Mouse (Mus musculus) ovary, postnatal 10 days (tissue): Measurements from ENCODE around the gene Rin3.

Experiments used
- DNase-seq: peaks from one replicate; pipeline ENCODE4 v3.0.0; 2022; ENCODE audit warnings: low spot score

Gene Rin3

DNA sequence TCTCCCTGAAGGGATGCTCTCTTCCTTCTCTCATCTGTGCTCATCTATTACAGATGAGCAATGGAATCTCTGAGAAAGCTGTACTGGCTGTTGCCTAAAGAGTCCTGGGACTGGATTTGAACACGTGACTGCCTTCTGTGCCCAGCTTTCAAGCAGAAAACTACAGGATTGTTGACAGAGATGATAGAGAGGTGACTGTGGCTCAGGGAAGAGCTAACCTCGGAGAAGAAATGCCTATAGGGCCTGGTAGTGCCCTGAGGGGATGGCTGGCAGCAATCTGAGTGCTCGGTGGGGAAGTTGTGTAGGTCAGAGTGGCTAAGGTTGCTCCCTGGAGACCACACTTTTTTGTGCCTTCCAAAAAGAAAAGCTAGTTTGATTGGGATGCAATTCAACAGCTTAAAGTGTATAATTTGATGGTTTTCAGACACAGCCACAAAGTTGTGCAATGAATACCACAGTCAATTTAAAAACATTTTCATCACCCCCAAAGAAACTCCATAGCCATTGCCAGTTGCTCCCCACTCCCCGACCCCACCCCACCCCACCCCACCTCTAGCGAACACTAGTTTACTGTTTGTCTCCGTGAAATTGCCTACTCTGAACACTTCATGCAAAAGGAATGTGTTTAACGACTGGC lies 1.9 kb upstream of the Rin3 start:
- no peak for DNase-seq

- no peak for DNase-seq
These were observed 722 bp upstream of the Rin3 start for GRCm38 (mm10) chr12:102282126-102282525.

GRCm38 (mm10) chr12:102283483-102284266 lies 827 bp downstream of the Rin3 start:
- DNase-seq: no peak

DNA sequence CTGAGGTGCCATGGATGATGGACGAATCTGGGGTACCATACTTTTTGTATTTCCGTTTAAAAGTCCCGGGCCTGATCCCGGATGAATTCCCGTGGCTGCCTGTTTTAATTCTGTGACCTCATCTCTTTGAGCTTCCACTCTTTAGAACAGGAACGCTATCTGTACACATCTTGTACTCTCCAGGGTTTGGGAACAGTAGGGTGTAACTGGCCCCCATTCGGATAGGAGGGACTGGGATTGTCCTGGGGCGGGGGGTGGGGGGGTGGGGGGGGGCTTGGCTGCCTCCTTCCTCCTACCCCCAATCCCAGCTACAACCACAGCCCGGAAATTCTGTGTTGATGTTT lies 1.4 kb downstream of the Rin3 start:
- DNase-seq: no peak

DNA sequence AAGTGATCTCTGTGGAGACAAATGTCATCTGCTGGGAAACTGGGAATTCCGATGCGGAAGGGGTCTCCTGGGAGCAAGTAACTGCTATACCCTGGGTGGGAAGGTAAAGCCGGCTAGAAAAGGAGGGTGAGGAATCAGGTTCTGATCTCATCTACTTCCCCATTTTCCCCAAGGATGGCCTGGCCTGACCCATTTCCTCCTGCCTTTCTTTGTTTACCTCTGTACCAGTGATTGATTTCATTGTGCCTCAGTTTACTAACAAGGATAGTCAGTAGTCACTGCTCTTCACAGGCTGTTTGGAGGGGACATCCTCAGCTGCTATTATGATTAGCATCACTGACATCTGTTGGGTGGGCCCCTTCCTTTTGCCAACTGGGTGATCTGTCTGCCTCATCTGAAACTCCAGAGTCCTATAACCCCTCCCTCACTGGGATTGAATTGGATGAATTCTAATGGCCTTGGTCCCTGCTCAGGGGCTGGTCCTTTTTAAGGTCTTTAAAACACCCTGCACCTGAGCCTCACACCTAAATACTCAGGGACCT lies 1.8 kb downstream of the Rin3 start:
- no peak for DNase-seq

- no peak for DNase-seq
These were observed 2.5 kb downstream of the Rin3 start for GRCm38 (mm10) chr12:102285318-102285717.

DNA sequence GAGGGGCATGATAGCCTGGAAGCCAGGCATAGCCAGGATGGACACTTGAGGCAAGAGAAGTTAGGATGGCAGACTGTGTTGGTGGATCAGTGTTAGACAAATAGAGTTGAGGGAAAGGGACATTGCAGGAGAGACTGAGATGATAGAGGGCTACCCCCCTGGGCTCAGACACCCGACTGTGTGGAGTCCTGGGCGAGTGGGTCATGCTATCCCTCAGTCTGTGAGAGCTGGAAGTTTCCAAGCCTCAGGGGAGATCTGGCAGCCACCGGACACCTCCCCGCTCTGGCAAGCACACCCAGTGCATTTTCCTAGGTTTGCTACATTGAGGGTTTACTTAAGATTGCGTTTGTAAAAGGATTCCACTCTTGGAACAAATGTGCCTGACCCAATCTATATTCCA lies 2.9 kb downstream of the Rin3 start:
- no peak for DNase-seq

DNA sequence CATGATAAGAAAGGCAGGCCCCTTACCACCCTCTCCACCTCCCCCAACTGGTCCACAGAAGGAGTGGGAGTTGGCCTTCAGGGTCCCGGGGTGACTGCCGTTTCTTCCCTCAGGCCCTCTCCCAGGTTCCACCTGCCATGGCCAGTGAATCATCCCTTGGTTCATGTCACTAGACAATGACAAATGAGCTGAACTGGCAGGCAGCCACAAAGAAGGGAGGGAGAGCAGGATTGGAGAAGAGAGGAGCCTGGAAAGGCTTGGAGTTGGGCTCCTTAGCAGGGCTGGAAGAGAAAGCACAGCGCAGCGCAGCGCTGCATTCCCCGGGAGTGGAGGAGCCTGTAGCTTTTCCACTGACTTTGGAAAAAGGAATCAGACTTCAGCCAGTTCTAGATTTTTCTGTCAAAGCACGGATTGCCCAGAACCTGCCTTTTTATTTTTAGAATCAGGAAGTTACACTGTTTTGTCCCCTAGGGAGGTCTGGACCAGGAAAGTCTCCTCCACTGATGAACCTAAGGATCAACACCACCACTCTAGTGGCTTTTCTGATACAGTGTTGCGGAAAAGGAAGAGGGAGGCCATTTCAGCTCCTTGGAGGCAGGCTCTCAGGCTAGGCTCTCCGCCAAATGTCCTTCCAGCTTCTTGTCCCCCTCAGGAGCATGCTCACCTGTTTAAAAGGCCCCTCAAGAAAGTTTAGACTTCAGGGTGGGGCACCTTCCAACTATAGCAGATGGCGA lies 4.0 kb downstream of the Rin3 start:
- DNase-seq: peak; percentile 37

DNA sequence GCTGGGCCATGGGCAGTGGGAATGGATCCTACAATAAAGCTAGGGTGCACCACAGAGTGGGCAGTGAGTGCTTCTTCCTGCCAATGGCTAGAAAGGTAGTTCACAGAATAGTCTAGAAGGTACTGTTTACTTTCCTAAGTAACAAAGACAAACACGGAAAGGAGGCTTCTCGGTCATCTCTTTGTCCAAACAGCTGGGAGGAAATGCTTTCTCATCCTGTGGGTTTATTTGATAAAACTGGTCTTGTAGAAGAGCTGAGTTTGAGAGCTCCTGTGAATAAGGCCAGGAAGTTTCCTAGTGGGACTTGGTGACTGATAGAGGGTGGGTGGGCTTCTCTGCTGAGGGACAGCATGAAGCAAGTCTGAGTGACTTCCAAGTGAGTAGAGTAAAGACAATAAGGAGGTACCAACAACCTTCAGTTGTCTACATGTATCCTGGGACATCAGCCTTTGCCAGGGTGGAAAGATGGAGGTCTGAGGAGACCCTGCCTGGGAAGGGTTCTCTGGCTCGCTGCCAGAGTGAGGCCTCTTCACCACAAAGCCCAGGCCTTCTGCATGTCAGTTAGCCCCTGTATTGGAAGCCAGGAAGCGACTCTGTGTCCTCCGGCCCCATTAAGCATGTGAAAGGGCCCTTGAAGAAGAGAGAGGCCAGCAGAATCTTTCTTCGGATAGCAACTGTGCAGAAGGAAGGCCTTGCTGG lies 5.2 kb downstream of the Rin3 start:
- DNase-seq: no peak

DNA sequence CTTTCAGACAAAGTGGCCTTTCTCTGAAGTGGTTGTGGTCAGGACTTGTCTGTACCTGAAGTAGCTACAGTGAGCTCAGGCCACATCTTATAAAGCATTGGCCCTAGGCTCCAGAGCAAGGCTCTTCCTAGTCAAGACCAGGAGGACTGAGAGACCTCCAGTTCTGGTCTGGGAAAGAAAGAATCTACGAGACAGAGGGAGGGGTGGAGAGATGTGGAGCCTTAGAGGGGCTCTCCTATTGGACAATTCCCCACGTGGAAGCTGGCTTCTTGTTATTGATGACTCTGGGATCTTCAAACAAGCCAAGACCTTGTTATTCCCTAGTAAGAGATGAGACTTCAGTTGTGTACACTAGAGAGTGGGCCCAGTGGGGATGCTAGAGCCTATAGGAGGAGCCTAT lies 6.0 kb downstream of the Rin3 start:
- no peak for DNase-seq

DNA sequence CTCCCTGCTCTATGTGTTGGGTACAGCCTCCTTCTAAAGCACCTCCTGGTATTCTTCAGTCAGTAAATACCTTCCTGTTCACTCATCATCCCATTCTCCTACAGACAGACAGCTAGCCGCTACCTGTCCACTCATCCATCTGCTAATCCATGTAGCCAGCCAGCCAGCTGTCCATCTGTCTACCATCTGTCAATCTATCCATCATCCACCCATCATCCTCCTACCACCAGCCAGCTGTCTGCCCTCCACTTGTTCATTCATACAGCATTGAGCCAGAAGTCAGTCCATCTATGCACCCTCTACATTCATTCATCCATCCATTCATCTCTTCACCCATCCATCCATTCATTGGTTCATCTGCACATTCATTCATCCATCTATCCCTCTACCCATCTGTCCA lies 6.7 kb downstream of the Rin3 start:
- no peak for DNase-seq

DNA sequence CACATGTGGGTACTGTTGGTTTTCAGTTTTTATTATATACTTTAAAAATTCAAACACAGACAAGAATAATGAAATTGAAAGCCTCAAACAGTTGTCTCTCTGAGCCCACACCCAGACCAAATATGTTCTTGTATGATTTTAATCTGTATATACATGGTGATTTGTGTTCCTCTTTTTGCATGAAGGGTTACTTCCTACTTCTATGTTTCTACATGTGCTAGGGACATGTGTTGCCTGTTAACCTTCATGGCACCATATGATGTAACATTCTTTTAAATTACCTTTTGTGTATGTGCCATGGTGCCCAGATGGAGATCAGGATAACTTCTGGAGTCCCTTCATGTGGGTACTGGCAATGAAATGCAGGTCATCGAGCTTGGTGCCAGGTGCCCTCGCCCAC lies 7.8 kb downstream of the Rin3 start:
- DNase-seq: no peak

DNA sequence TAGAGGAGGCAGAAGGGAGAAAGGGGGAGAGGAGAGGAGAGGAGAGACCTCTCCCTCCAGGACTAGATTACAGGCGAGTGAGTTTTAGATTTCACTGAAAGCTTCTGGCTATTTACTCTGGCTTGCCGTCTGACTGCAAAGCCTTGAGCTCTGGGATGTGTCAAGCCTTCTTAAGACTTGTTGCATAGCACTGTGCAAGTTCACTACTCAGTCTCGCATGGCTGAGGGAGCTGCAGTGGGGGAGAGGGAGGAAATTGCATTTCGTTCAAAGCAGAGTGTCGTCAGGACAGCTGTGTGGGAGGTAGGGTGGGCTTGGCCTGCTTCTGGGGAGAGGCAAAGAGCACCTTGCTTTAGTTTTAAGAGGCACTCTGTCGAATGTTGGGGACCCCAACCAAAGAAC lies 8.8 kb downstream of the Rin3 start:
- DNase-seq: no peak

DNA sequence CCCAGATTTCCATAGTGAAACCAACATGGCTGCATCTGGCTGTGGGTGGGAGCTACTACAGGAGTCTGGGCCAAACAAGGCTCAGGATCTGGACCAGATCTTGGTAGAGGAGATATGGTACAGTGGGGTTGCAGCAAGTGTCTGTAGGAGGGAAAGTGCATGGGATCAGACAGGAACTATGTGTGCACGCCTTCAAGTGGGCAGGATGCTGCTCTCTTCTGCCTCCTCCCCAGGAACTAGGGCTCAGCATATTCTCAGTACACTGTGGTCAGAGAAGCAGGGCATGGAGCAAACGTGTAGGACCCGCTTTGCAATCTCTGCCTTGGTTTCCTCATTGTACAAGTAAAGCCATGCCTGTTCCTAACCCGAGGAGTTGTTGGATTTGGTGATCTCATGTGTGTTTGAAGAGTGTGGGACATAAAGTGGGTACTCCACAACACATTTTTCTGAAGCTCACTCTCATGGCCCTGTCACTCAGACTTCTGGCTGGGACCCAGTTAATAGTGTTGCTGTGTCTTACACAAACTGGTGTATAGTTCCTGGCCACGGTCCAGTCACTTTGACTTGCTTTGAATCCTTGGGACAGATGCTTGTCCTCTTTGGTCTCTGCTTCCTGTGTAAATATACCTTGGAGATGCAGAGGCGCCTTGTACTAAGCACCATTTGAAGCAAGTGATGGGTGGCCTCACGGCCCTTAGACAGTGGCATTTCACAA lies 9.8 kb downstream of the Rin3 start:
- no peak for DNase-seq

- no peak for DNase-seq
These were observed 11.8 kb downstream of the Rin3 start for GRCm38 (mm10) chr12:102294634-102295033.

GRCm38 (mm10) chr12:102295230-102295629 lies 12.4 kb downstream of the Rin3 start:
- DNase-seq: no peak

DNA sequence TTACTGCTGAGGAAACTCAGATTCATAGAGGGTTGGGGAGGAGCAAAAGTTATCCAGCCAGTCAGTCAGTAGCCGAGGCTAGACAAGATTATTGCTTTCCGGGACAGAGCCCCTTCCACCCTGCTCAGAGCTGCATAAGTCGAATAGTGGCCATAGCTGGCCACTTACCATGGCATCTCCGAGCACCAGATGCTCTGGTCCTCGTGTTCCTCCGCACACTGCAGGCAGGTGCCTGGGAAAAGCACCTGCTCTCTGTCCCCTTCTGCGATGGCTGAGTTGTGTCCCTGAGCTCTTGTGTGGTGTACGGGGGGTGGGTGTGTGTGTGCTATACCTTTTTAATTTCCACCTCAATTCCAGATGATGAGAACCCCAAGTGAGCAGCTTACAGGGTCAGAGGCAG lies 12.8 kb downstream of the Rin3 start:
- no peak for DNase-seq

GRCm38 (mm10) chr12:102296361-102296760 lies 13.5 kb downstream of the Rin3 start:
- no peak for DNase-seq

DNA sequence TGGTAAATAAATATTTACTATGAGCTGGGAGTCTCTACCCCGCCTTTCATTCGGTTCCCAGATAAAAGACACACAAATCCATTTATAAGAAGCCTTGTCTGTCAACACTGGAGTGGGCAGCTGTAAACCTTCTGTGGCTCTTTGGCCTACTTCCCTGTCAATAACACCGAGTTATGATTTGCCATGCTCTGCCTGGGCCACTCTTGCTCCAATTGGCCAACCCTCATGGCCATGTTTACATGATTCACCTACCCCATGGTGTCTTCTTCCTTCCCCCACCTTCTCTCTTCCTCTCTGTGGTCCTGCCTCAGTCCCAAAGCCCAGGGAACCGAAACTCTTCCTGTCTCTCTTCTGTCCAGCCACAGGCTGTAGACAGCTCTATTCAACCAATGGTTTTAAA lies 14.1 kb downstream of the Rin3 start:
- DNase-seq: no peak

GRCm38 (mm10) chr12:102299209-102299608 lies 16.4 kb downstream of the Rin3 start:
- no peak for DNase-seq

DNA sequence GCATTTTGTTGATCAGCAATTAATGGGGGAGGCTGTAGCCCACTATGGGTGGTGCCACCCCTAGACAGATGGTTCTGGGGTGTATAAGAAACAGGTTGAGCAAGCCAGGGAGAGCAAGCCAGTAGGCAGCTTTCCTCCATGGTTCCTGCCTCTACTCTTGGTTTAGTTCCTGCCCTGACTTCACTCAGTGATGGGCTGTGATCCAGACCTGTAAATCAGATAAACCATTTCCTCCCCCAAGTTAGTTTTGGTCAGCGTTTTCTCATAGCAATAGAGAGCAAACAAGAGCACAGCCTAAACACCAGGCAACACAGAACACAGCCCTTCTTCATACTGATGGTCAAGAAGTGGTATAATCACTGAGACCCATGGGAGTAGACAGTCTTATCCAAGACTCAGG lies 18.7 kb downstream of the Rin3 start:
- no peak for DNase-seq

GRCm38 (mm10) chr12:102302322-102302721 lies 19.5 kb downstream of the Rin3 start:
- DNase-seq: no peak
